Mouse (Mus musculus) liver, postnatal 0 days (tissue): ENCODE data around the gene Nlrc5.

ENCODE experiments used
- CTCF ChIP-seq: sonication (generic); IDR thresholded peaks from 2 replicates; pipeline ENCODE4 v1.5.1; 2016; ENCODE audit warnings: antibody characterized with exemption, low read depth
- EP300 ChIP-seq: IDR thresholded peaks from 2 replicates; pipeline ENCODE4 v1.6.1; 2016; ENCODE audit warnings: antibody characterized with exemption, low read depth, mild to moderate bottlenecking

GRCm38 (mm10) chr8:94540889-94541795 lies 107.0 kb downstream of the Nlrc5 start:
- TF ChIP-seq CTCF (no peak), EP300 (peak; percentile 79)
